25 mouse cellular contexts compared by ENCODE assay signal in genomic region chr14:73372990-73373389, GRCm38 (mm10). TPM values are rescaled to one million over a fixed set of nuclear protein-coding genes. Genes with fewer than 3 reads are reported as not detected.
DNase-seq lines count a peak whose midpoint lies in the region; ATAC-seq and TF ChIP-seq lines count a peak whose summit lies in the region.
"Had no signal": no experiment of that assay in that cellular context is flagged by ENCODE, and none has a peak within 500 bp of the region (broad histone marks: within the 10 kb centered on the region; RNA-seq: fewer than 3 reads in every experiment).

No protein-coding gene starts in this region.

- intact Hi-C loops in gastrocnemius, adult 2 months (cut with DNase I): no loop called here

- no peak overlapping the region for H3K9ac ChIP-seq in hindbrain, postnatal 0 days (replicated peaks; ENCODE audit: low read length)
- H3K9ac ChIP-seq in hindbrain, embryonic 12.5 days: no peak overlapping the region
- H3K9ac ChIP-seq in kidney, postnatal 0 days (ENCODE audit: low read depth, low read length): no peak overlapping the region
- H3K9ac ChIP-seq: embryonic facial prominence, embryonic 12.5 days; forebrain, embryonic 13.5 days; forebrain, embryonic 15.5 days had no signal

- H3K4me1 ChIP-seq in hindbrain, postnatal 0 days (ENCODE audit: insufficient read depth, low read length): 0 out of 2 replicates have a peak, but pooled peaks cover 4% of the 10 kb centered on the region
- peaks cover 4% of the 10 kb centered on the region; the same call in 1 of the 2 replicates for H3K4me1 ChIP-seq in hindbrain, embryonic 12.5 days
- peaks cover 28% of the 10 kb centered on the region for H3K4me1 ChIP-seq in kidney, postnatal 0 days (replicated peaks; ENCODE audit: insufficient read depth, low read length)

- no peak for TF ChIP-seq CTCF in gastrocnemius, adult 2 months (IDR thresholded peaks at IDR 0.05)
- TF ChIP-seq CTCF in hindbrain, postnatal 0 days (IDR thresholded peaks at IDR 0.05; ENCODE audit: low read depth): no peak
- TF ChIP-seq CTCF in kidney, postnatal 0 days (IDR thresholded peaks at IDR 0.05; ENCODE audit: low read depth): no peak

- no peak overlapping the region for H3K4me3 ChIP-seq in gastrocnemius, adult 2 months
- no peak overlapping the region for H3K4me3 ChIP-seq in hindbrain, postnatal 0 days (ENCODE audit: low read length)
- no peak overlapping the region for H3K4me3 ChIP-seq in hindbrain, embryonic 12.5 days
- H3K4me3 ChIP-seq in kidney, postnatal 0 days (replicated peaks; ENCODE audit: low read depth, low read length): no peak overlapping the region
- H3K4me3 ChIP-seq: embryonic facial prominence, embryonic 10.5 days; embryonic facial prominence, embryonic 12.5 days; forebrain, embryonic 13.5 days; forebrain, embryonic 15.5 days had no signal

- no peaks in the 10 kb centered on the region for H3K27me3 ChIP-seq in hindbrain, postnatal 0 days (ENCODE audit: insufficient read depth, low read length)
- H3K27me3 ChIP-seq in hindbrain, embryonic 12.5 days: no peaks in the 10 kb centered on the region
- no peaks in the 10 kb centered on the region for H3K27me3 ChIP-seq in kidney, postnatal 0 days (ENCODE audit: insufficient read depth, low read length)
- H3K27me3 ChIP-seq: CH12.LX; embryonic facial prominence, embryonic 12.5 days; forebrain, embryonic 13.5 days; forebrain, embryonic 15.5 days; Patski had no signal

- WGBS in hindbrain, postnatal 0 days: 87% methylated on average over 4 of the region's 4 CpGs
- WGBS in hindbrain, embryonic 12.5 days: 85% methylated on average over 4 of the region's 4 CpGs
- WGBS in kidney, postnatal 0 days: 83% methylated on average over 4 of the region's 4 CpGs

- H3K9me3 ChIP-seq in hindbrain, postnatal 0 days (ENCODE audit: low read length): no peaks in the 10 kb centered on the region
- no peaks in the 10 kb centered on the region for H3K9me3 ChIP-seq in hindbrain, embryonic 12.5 days (replicated peaks)
- H3K9me3 ChIP-seq in kidney, postnatal 0 days (replicated peaks; ENCODE audit: low read length): no peaks in the 10 kb centered on the region
- H3K9me3 ChIP-seq: embryonic facial prominence, embryonic 10.5 days; embryonic facial prominence, embryonic 12.5 days; forebrain, embryonic 13.5 days; forebrain, embryonic 15.5 days; G1E had no signal

- H3K36me3 ChIP-seq in hindbrain, postnatal 0 days (ENCODE audit: insufficient read depth, low read length): peaks cover 6% of the 10 kb centered on the region; the same call in 1 of the 2 replicates
- peaks cover 22% of the 10 kb centered on the region for H3K36me3 ChIP-seq in hindbrain, embryonic 12.5 days
- H3K36me3 ChIP-seq in kidney, postnatal 0 days (ENCODE audit: insufficient read depth, low read length): peaks cover 21% of the 10 kb centered on the region

- ATAC-seq in hindbrain, postnatal 0 days: no peak
- no peak for ATAC-seq in hindbrain, embryonic 12.5 days (ENCODE audit: low FRiP score)
- ATAC-seq in kidney, postnatal 0 days (replicated peaks; ENCODE audit: low FRiP score, low read depth): no peak
- ATAC-seq: activated CD4-positive, CD25-positive, alpha-beta regulatory T cell, adult 4 months; CD4-positive, CD25-positive, alpha-beta regulatory T cell, adult 4 months; forebrain, embryonic 13.5 days; forebrain, embryonic 15.5 days; Patski had no signal

- no peak for DNase-seq in gastrocnemius, adult 2 months
- no peak for DNase-seq in gastrocnemius, postnatal 10 days
- no peak for DNase-seq in hindbrain, postnatal 0 days (ENCODE audit: low spot score)
- no peak for DNase-seq in kidney, postnatal 0 days (ENCODE audit: low spot score)
- no peak for DNase-seq in kidney, postnatal 10 days
- peak; percentile 22 for DNase-seq in brain, adult 2 months (ENCODE audit: low read depth, low spot score)
- no peak for DNase-seq in neural tube, embryonic 10.5 days (ENCODE audit: extremely low spot score, low spot score)
- DNase-seq: adrenal gland, postnatal 10 days; adrenal gland, postnatal 25 days; B cell, adult 2 months; cerebellum, adult 11-12 months; cerebellum, adult 2 months; cerebellum, adult 9-10 months; cerebellum, postnatal 10 days; cerebellum, postnatal 25 days had no signal

- H3K4me2 ChIP-seq in hindbrain, postnatal 0 days (ENCODE audit: low read depth, low read length): no peak overlapping the region
- no peak overlapping the region for H3K4me2 ChIP-seq in hindbrain, embryonic 12.5 days (replicated peaks)
- H3K4me2 ChIP-seq in kidney, postnatal 0 days (ENCODE audit: low read length): no peak overlapping the region
- H3K4me2 ChIP-seq: embryonic facial prominence, embryonic 12.5 days; forebrain, embryonic 13.5 days; forebrain, embryonic 15.5 days had no signal

- H3K27ac ChIP-seq in gastrocnemius, adult 2 months: peak overlapping the region; percentile 79; the same call in 1 of the 2 replicates
- H3K27ac ChIP-seq in hindbrain, postnatal 0 days: 0 out of 2 replicates have a peak overlapping the region, but pooled peaks have one; percentile 26
- H3K27ac ChIP-seq in hindbrain, embryonic 12.5 days: no peak overlapping the region
- H3K27ac ChIP-seq in kidney, postnatal 0 days: 0 out of 2 replicates have a peak overlapping the region, but pooled peaks have one; percentile 31
- H3K27ac ChIP-seq: embryonic facial prominence, embryonic 10.5 days; forebrain, embryonic 13.5 days; forebrain, embryonic 15.5 days had no signal

RNA-seq across cellular contexts. Expression of gene Itm2b, which starts 12.1 kb away (rescaled TPM):
- total RNA-seq in gastrocnemius, adult 2 months (2021): 100 to 1,000 TPM; 255 to 336 TPM
- total RNA-seq in gastrocnemius, postnatal 10 days (2021): 100 to 1,000 TPM; 408 to 439 TPM
- 446 TPM in 2 replicates for total RNA-seq in hindbrain, postnatal 0 days (2014; rRNA removed)
- polyA plus RNA-seq in hindbrain, postnatal 0 days (2015; fragmentation: Nextera tagmentation; extraction: Ambion mirVana): 1,059 and 1,161 TPM in 2 replicates
- 462 and 486 TPM in 2 replicates for polyA plus RNA-seq in hindbrain, embryonic 12.5 days (2016; fragmentation: Nextera tagmentation; extraction: Ambion mirVana)
- polyA plus RNA-seq in kidney, postnatal 0 days (2015; fragmentation: Nextera tagmentation; extraction: Ambion mirVana): 1,975 and 1,980 TPM in 2 replicates

RNA-seq across cellular contexts. Expression of gene Rb1, which starts 47.4 kb away (rescaled TPM):
- 10 to 100 TPM; 14.4 to 20.1 TPM for total RNA-seq in gastrocnemius, adult 2 months (2021)
- total RNA-seq in gastrocnemius, postnatal 10 days (2021): 10 to 100 TPM; 24.7 to 31.0 TPM
- 23.9 and 31.8 TPM in 2 replicates for total RNA-seq in hindbrain, postnatal 0 days (2014; rRNA removed)
- 18.1 and 19.6 TPM in 2 replicates for polyA plus RNA-seq in hindbrain, postnatal 0 days (2015; fragmentation: Nextera tagmentation; extraction: Ambion mirVana)
- 34.2 and 36.4 TPM in 2 replicates for polyA plus RNA-seq in hindbrain, embryonic 12.5 days (2016; fragmentation: Nextera tagmentation; extraction: Ambion mirVana)
- 21.9 and 26.6 TPM in 2 replicates for polyA plus RNA-seq in kidney, postnatal 0 days (2015; fragmentation: Nextera tagmentation; extraction: Ambion mirVana)
